Mouse (Mus musculus) erythroblast, embryonic 14.5 days (primary cell): Measurements from ENCODE around the gene Ces2h. TPM values are rescaled to one million over a fixed set of nuclear protein-coding genes. Genes with fewer than 3 reads are reported as not detected.

ENCODE experiments used
- H3K27me3 ChIP-seq: 2 replicates; pipeline ENCODE4 v1.6.1; 2012; ENCODE audit warnings: inconsistent platforms; ENCODE audit not compliant: control insufficient read depth
- H3K36me3 ChIP-seq: 2 replicates; pipeline ENCODE4 v1.6.1; 2012; ENCODE audit warnings: mild to moderate bottlenecking, inconsistent platforms; ENCODE audit not compliant: control insufficient read depth
- H3K4me1 ChIP-seq: 2 replicates; pipeline ENCODE4 v1.6.1; 2012; ENCODE audit warnings: inconsistent platforms; ENCODE audit not compliant: control insufficient read depth
- H3K4me3 ChIP-seq: replicated peaks from 2 replicates; pipeline ENCODE3; 2012; ENCODE audit warnings: moderate library complexity, mild to moderate bottlenecking, inconsistent platforms
- H3K9me3 ChIP-seq: 2 replicates; pipeline ENCODE4 v1.6.1; 2012; ENCODE audit warnings: low read length, inconsistent platforms, mixed read lengths; ENCODE audit not compliant: control insufficient read depth
- GATA1 ChIP-seq: IDR thresholded peaks from 2 replicates; pipeline ENCODE4 v1.6.1; 2012; ENCODE audit warnings: low read length, inconsistent platforms, mixed read lengths
- TAL1 ChIP-seq: IDR thresholded peaks from 3 replicates; pipeline ENCODE4 v1.6.1; 2012; ENCODE audit warnings: low read length, inconsistent platforms, mixed read lengths
- polyA plus RNA-seq: library from polyadenylated mRNA; stranded (reverse); fragments of >175 nt; gene quantifications from 2 replicates; pipeline ENCODE4 v1.2.3, GENCODE M21; 2012

Gene Ces2h
- polyA plus RNA-seq, 1 experiment: not detected

DNA sequence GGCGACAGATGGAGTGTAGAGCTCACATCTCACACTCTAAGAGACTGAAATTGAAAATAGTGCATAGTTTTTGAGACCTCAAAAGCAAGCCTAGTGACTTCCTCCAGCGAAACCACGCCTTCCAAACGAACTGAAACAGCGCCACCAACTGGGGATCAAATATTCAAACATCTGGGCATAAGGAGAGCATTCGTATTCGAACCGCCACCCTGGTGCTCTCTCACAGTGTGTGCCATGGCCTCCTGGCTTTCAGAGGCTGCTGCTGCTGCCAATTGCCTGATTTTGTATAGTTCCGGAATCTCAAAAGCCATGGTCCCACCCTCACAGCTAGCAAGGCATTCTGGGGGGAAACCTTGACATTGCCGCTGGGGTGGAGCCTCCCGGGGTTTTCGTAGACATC lies 10.5 kb downstream of the Ces2h start:
- Histone ChIP-seq H3K36me3 (no peaks in the 10 kb centered on the region), H3K4me1 (no peaks in the 10 kb centered on the region), H3K27me3 (no peaks in the 10 kb centered on the region), H3K4me3 (no peak overlapping the region), H3K9me3 (peaks cover 15% of the 10 kb centered on the region)
- TF ChIP-seq TAL1: no peak
- no peak for TF ChIP-seq GATA1

DNA sequence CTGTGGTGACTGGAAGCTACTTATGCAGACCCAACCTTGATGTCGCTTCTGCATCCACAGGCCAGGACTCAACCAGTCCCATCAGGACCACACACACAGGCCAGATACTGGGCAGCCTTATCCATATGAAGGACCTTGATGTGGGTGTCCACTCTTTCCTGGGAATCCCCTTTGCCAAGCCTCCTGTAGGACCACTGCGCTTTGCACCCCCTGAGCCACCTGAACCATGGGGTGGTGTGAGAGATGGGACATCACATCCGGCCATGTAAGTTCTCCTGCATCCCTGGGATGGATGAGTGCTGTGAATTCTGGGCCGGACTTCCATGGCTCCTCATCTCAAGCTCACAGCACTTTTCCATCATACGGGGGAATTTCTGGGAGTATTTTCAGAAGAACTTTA lies 13.7 kb downstream of the Ces2h start:
- Histone ChIP-seq H3K9me3 (peaks cover 11% of the 10 kb centered on the region), H3K27me3 (no peaks in the 10 kb centered on the region), H3K4me3 (no peak overlapping the region), H3K4me1 (no peaks in the 10 kb centered on the region), H3K36me3 (no peaks in the 10 kb centered on the region)
- TF ChIP-seq TAL1 (no peak), GATA1 (no peak)

GRCm38 (mm10) chr8:105021954-105022353 lies 21.3 kb downstream of the Ces2h start:
- H3K4me1 ChIP-seq: no peaks in the 10 kb centered on the region
- H3K36me3 ChIP-seq: no peaks in the 10 kb centered on the region
- H3K4me3 ChIP-seq: no peak overlapping the region
- TF ChIP-seq GATA1: no peak
- no peak for TF ChIP-seq TAL1
- no peaks in the 10 kb centered on the region; the same call in 1 of the 2 replicates for H3K9me3 ChIP-seq
- no peaks in the 10 kb centered on the region for H3K27me3 ChIP-seq

- TF ChIP-seq GATA1: no peak
- no peak for TF ChIP-seq TAL1
- Histone ChIP-seq H3K9me3 (no peaks in the 10 kb centered on the region; the same call in 1 of the 2 replicates), H3K4me1 (no peaks in the 10 kb centered on the region), H3K36me3 (no peaks in the 10 kb centered on the region), H3K27me3 (no peaks in the 10 kb centered on the region), H3K4me3 (no peak overlapping the region)
These were observed 22.4 kb downstream of the Ces2h start for GRCm38 (mm10) chr8:105023087-105023486.

GRCm38 (mm10) chr8:105025050-105025449 lies 24.4 kb downstream of the Ces2h start:
- no peak for TF ChIP-seq TAL1
- no peak for TF ChIP-seq GATA1
- H3K27me3 ChIP-seq: no peaks in the 10 kb centered on the region
- H3K36me3 ChIP-seq: no peaks in the 10 kb centered on the region
- H3K4me3 ChIP-seq: no peak overlapping the region
- H3K4me1 ChIP-seq: no peaks in the 10 kb centered on the region
- no peaks in the 10 kb centered on the region; the same call in 1 of the 2 replicates for H3K9me3 ChIP-seq

GRCm38 (mm10) chr8:105043510-105043909 lies 42.9 kb downstream of the Ces2h start:
- peaks cover 4% of the 10 kb centered on the region; the same call in 1 of the 2 replicates for H3K9me3 ChIP-seq
- no peaks in the 10 kb centered on the region for H3K36me3 ChIP-seq
- no peak overlapping the region for H3K4me3 ChIP-seq
- no peak for TF ChIP-seq GATA1
- TF ChIP-seq TAL1: no peak
- H3K4me1 ChIP-seq: no peaks in the 10 kb centered on the region
- H3K27me3 ChIP-seq: no peaks in the 10 kb centered on the region

DNA sequence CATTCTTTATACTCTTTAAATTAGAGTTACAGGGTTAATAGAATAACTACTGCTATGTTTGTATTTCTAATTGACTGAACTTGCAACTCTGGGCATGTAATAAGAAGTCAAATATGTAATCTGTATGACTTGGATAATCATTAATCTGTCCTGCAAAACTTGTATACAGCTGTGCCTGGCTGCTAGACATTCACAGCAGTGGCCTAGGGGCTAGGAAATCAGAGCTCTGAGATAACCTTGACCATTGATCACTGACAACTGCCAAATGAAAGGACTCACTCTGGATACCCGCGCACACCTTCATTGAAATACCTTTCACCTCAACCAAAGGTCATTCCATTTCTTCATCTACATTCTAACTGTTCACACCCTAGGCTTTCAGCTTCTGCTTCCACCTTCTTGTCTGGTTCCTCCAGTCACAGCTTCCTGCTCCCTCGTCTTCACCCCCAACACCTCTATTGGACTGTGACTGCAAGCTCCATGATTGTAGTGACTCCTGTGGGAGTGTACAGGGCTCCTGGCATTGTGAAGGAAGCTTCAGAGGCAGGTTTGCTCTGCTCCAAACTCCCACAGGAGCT lies 45.3 kb downstream of the Ces2h start:
- no peaks in the 10 kb centered on the region for H3K9me3 ChIP-seq
- no peaks in the 10 kb centered on the region for H3K27me3 ChIP-seq
- no peaks in the 10 kb centered on the region for H3K4me1 ChIP-seq
- TF ChIP-seq TAL1 (no peak), GATA1 (no peak)
- H3K4me3 ChIP-seq: no peak overlapping the region
- H3K36me3 ChIP-seq: no peaks in the 10 kb centered on the region

- no peak for TF ChIP-seq GATA1
- TF ChIP-seq TAL1: no peak
- H3K4me1 ChIP-seq: no peaks in the 10 kb centered on the region
- H3K9me3 ChIP-seq: no peaks in the 10 kb centered on the region
- no peaks in the 10 kb centered on the region for H3K36me3 ChIP-seq
- H3K4me3 ChIP-seq: no peak within 1 kb of the TSS
- no peaks in the 10 kb centered on the region for H3K27me3 ChIP-seq
These were observed 47.8 kb downstream of the Ces2h start, which contains the start of gene Ces3a for GRCm38 (mm10) chr8:105048371-105048854. Ces3a (plus strand) TSS chr8:105048601.

DNA sequence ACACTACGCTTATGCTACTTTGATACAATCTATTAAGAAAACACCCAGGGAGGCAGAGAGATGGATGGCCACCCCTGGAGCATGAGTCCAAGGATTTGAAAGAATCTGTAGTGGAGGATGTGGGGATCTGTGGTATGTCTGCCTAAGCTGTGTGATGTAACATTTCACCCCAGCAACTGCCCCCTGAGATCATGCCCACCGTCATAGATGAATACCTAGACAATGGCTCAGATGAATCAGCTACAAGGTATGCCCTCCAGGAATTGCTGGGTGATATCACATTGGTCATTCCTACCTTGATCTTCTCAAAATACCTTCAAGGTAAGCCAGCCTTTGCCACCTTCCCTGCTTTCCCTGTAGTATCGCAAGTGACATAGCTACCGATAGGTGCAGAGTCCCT lies 55.6 kb downstream of the Ces2h start:
- Histone ChIP-seq H3K27me3 (no peaks in the 10 kb centered on the region), H3K36me3 (no peaks in the 10 kb centered on the region), H3K4me1 (no peaks in the 10 kb centered on the region), H3K9me3 (no peaks in the 10 kb centered on the region), H3K4me3 (no peak overlapping the region)
- no peak for TF ChIP-seq TAL1
- no peak for TF ChIP-seq GATA1

GRCm38 (mm10) chr8:105060056-105060455 lies 59.4 kb downstream of the Ces2h start:
- Histone ChIP-seq H3K4me3 (no peak overlapping the region), H3K36me3 (no peaks in the 10 kb centered on the region), H3K9me3 (no peaks in the 10 kb centered on the region), H3K4me1 (no peaks in the 10 kb centered on the region), H3K27me3 (no peaks in the 10 kb centered on the region)
- no peak for TF ChIP-seq GATA1
- no peak for TF ChIP-seq TAL1
